Mouse (Mus musculus) layer of hippocampus, adult 8-10 months (tissue): Measurements from ENCODE around the gene Plekhg2. TPM values are rescaled to one million over a fixed set of nuclear protein-coding genes. Genes with fewer than 3 reads are reported as not detected.
"Not testable (repeated sequence)": the region's sequence is repeated elsewhere in the genome, so short reads cannot be mapped to it uniquely, and the experiment has no call there.

ENCODE experiments used
- DNase-seq, 2 experiments: peaks; one replicate each; pipeline ENCODE4 v3.0.0; 2022; ENCODE audit warnings: low spot score in 2 of 2
- total RNA-seq, 4 experiments: library from RNA; stranded (reverse); gene quantifications; 2 replicates each; pipeline ENCODE4 v1.2.4; 2022

The Plekhg2 gene
- 1 to 10 TPM; 5.8 to 7.8 (median 6.5) TPM for total RNA-seq

DNA sequence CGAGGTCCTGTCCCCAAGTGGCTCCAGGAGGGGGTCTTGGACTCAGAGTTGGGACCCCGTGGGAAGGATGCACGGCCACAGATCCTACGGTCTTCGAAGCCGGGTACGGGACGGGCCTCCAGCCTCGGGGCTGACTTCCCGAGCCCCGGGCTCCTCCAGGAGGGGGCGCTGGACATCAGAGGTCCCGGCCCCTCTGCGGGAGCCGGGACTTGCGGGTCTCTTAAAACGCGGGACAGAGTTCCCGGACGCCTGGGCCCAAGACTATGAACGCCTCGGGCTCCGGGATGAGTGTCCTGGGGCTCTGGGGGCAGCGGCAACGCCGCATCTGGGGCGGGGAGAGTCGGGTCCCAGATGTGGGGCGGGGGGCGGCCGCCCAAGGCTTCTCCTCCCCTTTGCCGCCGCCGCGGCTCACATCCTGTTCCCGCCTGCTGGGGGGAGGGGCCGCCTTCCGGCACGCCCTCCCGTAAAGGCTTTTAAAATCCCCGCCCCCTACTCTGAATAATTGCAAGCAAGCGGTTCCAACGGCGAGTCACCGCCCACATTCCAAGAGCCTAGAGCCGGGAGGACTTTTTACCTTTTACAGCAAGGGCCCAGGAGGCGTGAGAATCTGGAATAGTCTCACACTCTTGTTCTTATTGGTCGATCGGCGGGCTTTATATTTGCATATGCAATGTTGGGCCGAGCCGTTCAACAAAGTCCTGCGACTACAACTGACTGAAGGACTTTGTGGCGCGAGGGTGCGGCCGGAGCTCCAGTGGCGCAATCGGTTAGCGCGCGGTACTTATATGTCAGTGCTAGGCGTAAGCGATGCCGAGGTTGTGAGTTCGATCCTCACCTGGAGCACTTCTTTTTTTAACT, at the start of gene Plekhg2:
Plekhg2 (minus strand) TSS at position 349 of the 858 bp plus-strand sequence.
- peak; percentile 93 to 97 for DNase-seq

DNA sequence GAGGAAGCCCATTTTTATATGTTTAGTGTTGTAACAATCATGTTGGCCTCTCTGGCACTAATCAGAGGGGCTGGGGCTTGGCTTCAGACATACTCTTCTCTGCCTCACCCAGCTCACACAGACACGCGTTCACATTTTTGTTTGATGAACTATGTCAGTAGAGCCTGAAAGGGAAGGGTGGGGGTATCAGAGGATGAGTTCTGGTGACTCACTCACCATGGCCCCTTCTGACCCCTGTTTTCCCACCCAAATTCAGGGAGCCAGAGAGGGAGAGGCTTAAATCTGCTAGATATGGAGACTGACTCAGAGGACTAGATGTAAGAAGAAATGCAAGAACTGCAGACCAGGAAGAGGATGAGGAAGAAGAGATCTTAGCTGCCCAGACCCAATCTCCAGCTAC, 47.0 kb upstream of the Plekhg2 start:
- DNase-seq: no peak

DNA sequence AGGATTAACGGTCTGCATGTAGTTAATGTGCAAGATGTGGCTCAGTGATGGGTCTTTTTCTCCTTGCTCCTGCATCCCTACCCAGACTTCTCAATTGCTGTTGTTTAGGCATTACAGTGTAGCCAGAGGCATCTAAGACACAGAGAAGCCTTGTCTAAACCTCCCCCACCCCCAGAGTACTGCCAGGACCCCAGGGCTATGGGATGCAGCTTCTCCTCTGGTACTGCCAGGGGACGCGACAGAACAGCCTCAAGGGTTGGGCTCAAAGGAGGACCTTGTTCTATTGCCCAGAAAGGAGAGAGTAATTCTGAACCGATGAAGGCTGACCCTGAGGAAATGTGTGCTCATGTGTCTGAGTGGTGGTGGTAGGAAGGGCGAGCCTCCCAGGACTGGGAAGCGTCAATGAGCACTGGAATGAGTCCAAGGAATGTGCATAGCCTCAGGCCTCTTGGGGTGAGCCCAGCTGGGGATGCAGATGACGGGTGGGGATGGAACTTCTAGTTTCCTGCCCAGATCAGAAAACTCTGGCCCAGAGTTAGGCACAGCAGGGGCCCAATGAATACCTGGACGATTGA, 45.8 kb upstream of the Plekhg2 start:
- DNase-seq: no peak

DNA sequence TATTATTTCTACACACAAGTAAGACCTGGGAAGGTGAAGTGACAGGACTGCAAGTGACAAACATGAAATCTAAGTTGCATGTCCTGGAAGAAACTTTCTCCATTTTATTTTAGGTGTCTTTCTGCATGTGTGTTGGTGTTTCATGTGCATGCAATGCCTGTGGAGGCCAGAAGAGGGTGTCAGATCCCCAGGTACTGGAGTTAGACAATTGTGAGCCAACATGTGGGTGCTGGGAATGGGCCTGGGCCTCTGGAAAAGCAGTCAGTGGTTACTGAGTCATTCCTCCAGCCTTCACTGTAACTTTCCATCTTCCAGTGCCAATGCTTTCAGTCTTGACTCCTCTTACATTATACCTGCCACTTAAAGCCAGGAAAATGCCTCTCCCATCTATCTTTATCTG, 45.0 kb upstream of the Plekhg2 start:
- no peak for DNase-seq

DNA sequence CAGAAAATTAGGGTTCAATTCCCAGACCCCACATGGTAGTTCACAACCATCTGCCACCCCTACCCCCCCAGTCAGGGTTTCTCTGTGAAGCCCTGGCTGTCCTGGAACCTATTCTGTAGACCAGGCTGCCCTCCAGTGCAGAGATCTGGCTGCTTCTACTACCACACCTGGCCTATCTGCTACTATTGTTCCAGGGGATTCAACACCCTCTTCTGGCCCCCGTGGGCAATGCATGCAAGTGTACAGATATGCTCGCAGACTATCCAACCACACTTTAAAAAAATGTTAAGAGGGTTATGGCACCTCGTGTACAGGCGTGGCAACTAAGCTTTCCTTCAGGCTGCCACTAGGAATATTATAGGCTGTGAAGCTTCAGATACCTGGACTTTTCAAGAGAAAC, 40.4 kb upstream of the Plekhg2 start:
- DNase-seq: no peak

DNA sequence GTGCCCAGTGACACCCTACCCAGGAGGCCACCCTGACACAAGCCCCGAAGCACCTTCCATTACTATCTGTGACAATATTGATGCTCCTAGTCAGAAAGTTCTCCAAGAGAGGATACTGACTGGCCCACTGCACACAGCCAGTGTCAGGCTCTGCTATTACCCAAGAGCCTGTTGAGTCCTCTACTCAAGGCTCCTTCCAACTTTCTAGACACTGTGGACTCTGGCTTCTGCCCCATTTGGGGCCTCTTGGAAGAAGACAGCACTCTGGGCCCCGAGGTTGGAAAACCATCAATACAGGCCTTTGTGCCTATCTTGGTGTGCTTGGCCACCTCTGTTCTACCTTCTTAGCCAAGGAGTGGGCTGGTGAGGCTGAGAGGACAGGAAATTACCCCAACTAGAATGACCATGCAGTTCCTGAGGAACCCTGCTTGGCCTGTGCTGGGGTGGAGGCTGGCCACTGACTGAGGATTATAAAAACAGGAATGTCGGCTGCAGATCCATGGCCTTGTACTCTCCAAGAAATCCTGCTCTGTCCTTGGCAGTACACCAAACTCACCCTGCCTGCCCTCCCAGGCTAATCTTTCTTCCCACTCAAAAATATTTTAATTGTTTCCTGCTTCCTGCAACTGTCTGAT, 38.6 kb upstream of the Plekhg2 start:
- DNase-seq: no peak

DNA sequence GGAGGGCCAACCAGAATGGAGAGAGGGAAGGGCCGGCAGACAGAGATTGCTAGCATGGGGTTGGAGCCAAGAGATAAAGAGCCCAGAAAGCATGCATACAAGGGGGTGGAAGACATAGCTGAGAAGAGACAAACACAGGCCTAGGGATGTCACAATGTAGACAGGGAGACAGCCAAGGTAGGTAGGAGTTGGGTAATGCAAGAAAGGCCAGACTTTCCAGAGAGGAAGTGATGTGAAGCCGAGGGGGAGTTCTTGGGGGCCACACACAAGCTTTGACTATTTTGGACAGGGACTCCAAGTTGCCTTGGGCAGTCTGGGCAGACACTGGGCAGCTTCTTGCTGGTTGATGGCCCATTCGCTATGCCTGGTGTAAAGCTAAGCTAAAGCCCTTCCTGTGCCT, 29.5 kb upstream of the Plekhg2 start:
- DNase-seq: no peak

DNA sequence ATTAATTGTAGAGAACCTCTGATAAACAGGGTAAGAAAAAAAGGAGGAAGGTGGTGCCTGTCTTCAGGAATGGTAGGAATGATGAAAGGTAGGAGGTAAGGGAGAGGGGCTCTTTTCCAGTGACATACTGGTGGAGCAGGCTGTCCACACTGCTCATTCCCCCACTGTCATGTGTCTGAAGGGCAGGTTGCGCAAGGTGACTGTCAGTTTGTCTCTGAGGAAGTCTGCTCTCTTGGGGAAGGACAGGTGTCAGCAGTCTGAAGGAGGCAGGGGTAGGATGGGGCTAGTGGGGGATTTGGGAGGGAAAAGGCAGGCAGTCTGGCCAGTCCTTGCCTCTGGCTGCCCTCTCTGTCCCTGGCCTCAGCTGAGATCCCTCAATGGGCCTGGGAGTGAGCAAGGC, 28.6 kb upstream of the Plekhg2 start:
- DNase-seq: no peak

DNA sequence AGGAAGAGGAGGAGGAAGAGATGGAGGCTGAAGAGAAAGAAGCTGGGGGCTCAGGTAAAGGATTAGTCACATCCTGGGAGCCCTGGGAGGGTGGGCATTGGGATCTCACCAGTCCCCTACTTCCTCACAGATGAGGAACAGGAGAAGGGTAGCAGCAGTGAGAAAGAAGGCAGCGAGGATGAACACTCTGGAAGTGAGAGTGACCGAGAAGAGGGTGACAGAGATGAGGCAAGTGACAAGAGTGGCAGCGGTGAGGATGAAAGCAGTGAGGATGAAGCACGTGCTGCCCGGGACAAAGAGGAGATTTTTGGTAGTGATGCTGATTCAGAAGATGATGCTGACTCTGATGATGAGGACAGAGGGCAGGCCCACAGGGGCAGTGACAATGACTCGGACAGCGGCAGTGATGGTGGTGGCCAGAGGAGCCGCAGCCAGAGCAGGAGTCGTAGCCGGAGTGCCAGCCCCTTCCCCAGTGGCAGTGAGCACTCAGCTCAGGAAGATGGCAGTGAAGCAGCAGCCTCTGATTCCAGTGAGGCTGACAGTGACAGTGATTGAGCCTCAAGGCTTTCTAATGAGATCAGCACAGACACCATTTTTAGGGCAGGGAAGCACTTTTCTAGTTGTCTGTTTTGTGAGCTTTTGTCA, 26.4 kb upstream of the Plekhg2 start:
- DNase-seq: no peak

DNA sequence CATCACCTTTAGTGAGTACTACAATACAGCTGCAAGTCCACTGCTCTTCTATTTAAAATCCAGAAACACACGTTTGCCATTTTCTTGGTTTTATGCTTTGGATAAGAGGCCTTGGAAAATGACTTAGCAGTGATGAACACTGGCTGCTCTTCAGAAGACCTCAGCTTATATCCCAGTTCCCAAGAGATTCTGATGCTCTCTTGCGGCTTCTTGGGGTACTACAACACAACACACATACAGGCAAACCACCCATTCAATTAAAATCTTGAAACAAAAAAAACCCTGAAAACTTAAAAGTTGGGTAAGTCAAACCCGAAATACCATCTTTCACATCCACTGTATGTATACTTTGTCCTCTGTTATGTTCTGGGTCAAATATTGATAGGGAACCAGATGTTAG, 25.6 kb upstream of the Plekhg2 start:
- DNase-seq: no peak

DNA sequence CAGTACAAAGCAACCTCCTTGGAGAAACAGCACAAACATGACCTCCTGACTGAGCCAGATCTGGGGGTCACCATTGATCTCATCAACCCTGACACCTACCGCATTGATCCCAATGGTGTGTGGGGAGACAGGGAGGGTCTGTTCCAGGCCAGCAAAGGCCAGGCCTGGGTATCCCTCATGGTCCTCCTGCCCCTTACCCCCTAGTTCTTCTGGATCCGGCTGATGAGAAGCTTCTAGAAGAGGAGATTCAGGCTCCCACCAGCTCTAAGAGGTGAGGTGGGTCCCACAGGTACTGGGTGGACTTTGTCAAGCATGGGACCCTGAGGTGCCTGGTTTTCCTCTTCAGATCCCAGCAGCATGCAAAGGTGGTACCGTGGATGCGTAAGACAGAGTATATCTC, 23.0 kb upstream of the Plekhg2 start:
- DNase-seq: no peak

DNA sequence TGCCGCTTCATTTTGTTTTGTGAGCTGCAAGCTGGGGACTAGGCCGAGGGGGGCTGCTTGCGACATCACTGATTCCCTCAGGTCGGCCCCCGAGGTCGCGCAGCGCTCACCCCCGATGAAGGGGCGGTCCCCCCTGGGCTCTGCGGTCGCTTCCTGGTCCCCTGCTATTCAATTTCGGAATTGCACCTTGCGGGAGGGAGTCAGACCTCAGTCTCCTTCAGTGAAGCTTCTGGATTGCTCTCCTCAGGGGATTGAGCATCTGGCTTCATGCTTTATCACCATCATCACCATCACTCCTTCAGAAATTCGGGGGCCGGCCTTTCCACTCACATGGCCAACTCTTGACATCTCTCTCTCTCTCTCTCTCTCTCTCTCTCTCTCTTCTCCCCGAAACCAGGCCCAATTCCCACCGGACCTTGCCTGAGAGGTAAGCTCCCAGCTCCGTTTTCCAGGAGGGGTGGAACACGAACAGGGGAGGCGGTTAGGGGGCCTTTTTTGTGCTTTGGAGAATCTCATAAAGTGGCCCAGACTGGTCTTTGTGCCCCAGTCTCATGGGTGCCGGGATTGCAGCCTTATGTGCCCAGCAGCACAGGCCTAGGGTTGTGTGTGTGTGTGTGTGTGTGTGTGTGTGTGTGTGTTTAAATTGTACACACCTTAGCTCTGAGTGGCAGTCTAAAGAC, 21.0 kb upstream of the Plekhg2 start:
- no peak for DNase-seq

DNA sequence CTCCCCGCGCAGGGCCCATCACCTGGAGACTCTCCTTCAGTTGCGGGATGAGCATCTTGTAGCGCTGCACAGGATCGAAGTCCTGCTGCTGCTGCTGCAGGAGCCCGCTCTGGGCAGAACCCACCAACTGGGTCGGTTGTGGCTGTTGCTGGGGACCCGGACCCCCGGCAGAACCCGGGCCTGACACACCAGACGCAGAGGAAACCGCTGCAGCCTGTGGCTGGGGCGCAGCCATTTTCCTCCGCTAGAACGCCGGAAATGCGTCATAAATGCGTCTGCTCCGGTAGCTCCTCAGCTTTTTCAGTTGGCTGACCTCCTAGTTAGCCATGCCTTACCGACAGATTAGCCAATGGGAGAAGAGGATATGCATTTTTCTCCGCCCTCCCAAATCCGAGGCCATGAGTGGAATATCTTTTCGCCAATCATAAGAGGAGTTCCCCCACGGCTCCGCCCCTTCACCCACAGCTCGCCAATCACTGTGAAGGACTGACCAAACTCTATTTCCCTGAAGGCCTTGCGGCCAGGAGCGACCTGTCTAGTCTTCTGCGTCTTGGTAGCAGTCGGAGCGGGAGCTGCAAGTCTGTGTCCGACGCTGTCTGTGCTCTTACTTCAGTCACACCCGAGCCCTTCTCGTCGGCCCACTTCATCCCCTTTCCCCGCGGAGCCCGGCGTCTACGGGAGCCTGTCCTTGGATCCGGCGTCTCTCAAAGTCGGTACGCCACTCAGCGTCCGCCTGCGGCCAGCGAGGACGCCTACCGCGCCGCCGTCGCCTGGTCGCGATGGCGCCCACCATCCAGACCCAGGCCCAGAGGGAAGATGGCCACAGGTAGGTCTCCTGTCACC, 20.3 kb upstream of the Plekhg2 start, which contains the start of the genes Med29 and Paf1:
Med29 (minus strand) TSS at position 280 of the 843 bp plus-strand sequence.
Paf1 (plus strand) TSS at position 523 of the 843 bp plus-strand sequence.
- DNase-seq: peak; percentile 98 to 99

DNA sequence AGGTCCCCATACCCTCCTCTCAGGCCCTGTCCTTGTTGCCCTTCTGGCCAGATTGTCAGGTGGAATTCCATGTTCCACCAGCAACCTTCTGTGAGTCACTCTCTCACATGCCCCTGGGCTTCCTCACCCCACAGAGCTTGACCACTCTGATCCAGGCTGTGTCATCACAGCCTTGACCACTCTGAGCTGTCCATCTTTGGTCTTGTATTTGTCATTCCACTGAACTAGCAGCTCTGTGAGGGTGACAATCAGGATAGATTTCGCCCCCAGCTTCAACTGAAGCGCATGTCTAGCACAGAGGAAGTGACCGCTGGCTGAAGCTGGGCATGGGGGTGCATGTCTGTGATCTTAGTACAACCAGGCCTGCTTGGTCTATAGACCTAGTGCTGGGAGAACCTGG, 17.9 kb upstream of the Plekhg2 start:
- DNase-seq: no peak

DNA sequence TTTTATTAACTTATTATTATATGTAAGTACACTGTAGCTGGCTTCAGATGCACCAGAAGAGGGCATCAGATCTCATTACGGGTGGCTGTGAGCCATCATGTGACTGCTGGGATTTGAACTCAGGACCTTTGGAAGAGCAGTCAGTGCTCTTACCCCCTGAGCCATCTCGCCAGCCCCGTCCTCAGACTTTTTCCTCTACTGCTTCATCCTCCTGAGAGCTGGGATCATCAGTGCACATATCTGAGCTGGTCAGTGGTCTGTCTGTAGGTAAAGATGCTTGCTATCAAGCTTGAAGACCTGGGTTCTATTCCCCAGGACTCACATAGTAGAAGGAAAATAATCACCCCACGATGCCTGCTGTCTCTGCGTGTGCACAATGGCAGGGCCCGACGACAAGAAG, 15.0 kb upstream of the Plekhg2 start:
- not testable (repeated sequence) for DNase-seq

DNA sequence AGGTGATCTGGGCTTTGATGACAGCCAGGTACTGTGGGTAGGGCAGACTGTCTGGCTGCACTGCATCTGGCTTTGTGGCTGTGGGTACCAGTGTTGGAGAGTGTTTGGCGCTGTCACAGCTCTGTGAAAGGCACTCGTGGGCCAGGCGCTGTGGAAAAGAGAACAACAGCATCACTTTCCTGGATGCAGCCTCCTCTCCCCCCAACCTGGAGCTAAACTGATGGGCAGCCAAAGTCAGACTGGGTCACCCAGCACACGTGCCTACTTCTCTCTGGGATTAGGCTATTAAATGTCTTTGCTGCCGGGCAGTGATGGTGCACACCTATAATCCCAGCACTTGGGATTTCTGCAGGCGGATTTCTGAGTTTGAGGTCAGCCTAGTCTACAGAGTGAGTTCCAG, 14.5 kb upstream of the Plekhg2 start:
- not testable (repeated sequence) for DNase-seq

DNA sequence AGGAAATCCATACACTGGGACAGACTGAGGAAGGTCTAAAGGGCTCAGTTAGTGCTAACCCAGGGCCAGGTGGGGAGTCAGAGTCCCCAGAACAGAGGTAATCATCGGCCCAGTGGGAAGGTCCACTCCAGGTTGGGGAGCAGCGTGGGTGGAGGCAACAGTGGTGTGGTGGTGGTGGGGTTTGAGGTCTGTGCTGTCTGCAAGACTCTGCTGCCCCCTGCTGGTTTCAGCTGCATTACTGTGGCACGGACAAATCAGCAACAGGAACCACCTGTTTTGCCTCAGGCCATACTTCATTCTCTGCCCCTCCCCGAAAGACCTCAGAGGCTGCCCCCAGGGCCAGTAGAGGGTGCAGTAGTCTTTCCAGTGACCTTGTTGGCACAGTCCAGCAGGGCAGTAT, 14.1 kb upstream of the Plekhg2 start:
- DNase-seq: peak in 1 of 2 experiments; percentile 82

DNA sequence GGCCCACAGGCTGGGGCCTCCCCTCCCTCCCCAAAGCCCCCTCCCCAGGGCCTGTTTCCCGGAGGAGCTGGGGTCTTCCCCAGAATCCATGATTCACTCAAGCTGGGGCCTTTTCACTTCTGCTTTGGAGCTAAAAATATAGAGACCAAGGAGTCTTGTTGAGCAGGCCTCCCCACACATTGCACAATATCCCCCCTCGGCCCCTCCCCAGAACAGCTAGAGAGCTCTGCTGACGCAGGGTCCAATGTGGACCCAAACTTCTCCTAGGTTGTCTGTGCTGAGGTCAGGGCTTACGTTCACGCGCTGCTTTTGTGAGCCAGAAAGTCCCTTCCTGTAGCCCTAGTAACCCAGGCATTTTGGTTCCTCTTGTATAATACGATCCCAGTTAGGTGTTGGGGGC, 13.6 kb upstream of the Plekhg2 start:
- no peak for DNase-seq

DNA sequence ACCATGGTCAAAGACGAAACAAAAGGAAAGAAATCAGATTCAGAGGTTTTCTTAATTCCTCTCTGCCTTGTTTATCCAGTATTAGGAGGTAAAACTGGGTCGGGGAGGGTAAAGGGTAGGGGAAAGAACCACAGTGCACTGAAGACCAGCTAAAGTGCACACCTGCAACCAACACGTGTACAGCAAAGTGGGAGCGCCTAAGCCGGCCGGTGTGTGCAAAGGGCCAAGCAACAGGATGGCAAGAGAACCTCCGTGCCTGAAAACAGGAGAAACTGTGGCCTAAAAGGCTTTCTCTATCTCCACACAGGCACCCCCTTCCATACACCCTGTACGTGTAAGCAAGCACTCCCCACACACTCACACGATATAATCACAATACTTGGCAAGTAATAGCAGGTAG, 12.8 kb upstream of the Plekhg2 start:
- no peak for DNase-seq

DNA sequence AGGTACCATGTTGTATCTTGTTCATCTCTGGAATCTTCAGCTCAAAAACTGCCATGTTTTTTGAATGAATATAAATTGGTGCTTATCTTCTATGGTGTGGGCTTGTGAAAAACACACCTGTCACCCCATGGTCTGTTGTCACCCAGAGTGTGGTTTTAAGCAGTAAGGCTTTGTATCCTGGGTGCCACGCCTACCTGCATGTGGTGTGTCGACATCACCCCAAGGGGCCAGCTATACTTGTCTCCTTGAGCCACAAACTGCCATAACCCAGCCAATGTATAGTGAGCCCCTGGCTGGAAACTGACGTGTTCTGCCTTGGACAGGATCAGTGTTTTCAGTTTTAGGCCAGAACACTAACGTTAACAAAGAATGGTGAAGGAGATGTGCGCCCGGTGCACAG, 11.8 kb upstream of the Plekhg2 start:
- no peak for DNase-seq
